Mouse (Mus musculus): ENCODE measurements around the gene Col24a1.

- TF ChIP-seq CTCF (conservative IDR thresholded peaks at IDR 0.05; ENCODE audit: low read length) (no peak), POU5F1 (IDR thresholded peaks at IDR 0.05; ENCODE audit: borderline replicate concordance, low read length) (no peak)
Measured at GRCm38 (mm10) chr3:145508550-145508949, 216.3 kb downstream of the Col24a1 start.
